Mouse (Mus musculus) myocyte (in vitro differentiated cells): ENCODE measurements around the gene Csmd2.

Source experiments
- CEBPB ChIP-seq: IDR thresholded peaks from 2 replicates; pipeline ENCODE4 v1.6.1; 2011; ENCODE audit warnings: mild to moderate bottlenecking, moderate library complexity; ENCODE audit not compliant: poor library complexity, insufficient read depth, severe bottlenecking
- E2F4 ChIP-seq: IDR thresholded peaks from one replicate; pipeline ENCODE4 v1.6.1; 2011; ENCODE audit warnings: mild to moderate bottlenecking, control low read depth, moderate library complexity; ENCODE audit not compliant: insufficient read depth
- MAX ChIP-seq: IDR thresholded peaks from one replicate; pipeline ENCODE4 v1.6.1; 2011; ENCODE audit warnings: low read depth, mild to moderate bottlenecking, control low read depth
- MYOD1 ChIP-seq, 3 experiments: IDR thresholded peaks; one replicate each; pipeline ENCODE4 v1.6.1; 2011; ENCODE audit warnings: control low read depth in 2 of 3, low read depth in 2 of 3, mild to moderate bottlenecking in 2 of 3, moderate library complexity in 1 of 3; ENCODE audit not compliant: insufficient read length in 2 of 3, control insufficient read depth in 1 of 3
- POLR2A ChIP-seq: IDR thresholded peaks from one replicate; pipeline ENCODE4 v1.6.1; 2011; ENCODE audit warnings: low read depth, mild to moderate bottlenecking, control low read depth, moderate library complexity; ENCODE audit not compliant: insufficient read length
- POLR2AphosphoS2 ChIP-seq: IDR thresholded peaks from one replicate; pipeline ENCODE4 v1.6.1; 2011; ENCODE audit warnings: low read depth, control low read depth; ENCODE audit not compliant: insufficient read length
- TCF12 ChIP-seq: IDR thresholded peaks from one replicate; pipeline ENCODE4 v1.6.1; 2011; ENCODE audit warnings: mild to moderate bottlenecking, control low read depth; ENCODE audit not compliant: poor library complexity, insufficient read depth, severe bottlenecking
- USF1 ChIP-seq: IDR thresholded peaks from one replicate; pipeline ENCODE4 v1.6.1; 2011; ENCODE audit warnings: low read depth, mild to moderate bottlenecking, control low read depth, moderate library complexity

DNA sequence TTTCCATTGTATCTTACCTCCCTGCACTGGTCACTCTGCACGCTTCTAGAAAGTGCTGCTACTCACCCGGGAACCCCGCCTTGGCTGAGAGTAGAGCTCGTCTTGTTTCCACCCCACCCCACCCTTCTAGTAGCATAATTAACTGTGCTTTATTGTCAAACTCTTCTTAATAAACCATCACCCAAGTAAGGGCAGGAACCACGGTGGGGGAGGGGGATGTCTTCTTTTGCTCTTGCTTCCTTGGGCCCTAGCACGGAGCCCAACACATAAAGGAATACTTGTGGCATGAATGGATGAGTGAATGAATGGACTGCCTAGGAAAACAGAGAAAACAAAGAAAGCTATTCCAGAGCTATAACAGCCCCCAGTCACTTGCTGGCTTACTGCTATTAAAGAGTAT is 6.5 kb upstream of the Csmd2 start:
- TF ChIP-seq POLR2A: no peak
- no peak for TF ChIP-seq E2F4
- TF ChIP-seq USF1: no peak
- no peak for TF ChIP-seq POLR2AphosphoS2
- no peak for TF ChIP-seq CEBPB
- TF ChIP-seq MAX: no peak
- TF ChIP-seq TCF12: no peak
- no peak for TF ChIP-seq MYOD1 (IDR thresholded peaks at IDR 0.05; ENCODE audit: control insufficient read depth in 1 of 3, insufficient read length in 2 of 3, low read depth in 2 of 3)
